Mouse (Mus musculus) ovary, postnatal 10 days (tissue): ENCODE measurements around the gene Rbpj.

Experiments used
- DNase-seq: peaks from one replicate; pipeline ENCODE4 v3.0.0; 2022; ENCODE audit warnings: low spot score

The Rbpj gene

GRCm38 (mm10) chr5:53590875-53591682, 125.1 kb downstream of the Rbpj start:
- DNase-seq: peak; percentile 11

- DNase-seq: no peak
These were observed 125.7 kb downstream of the Rbpj start for GRCm38 (mm10) chr5:53591683-53592050.

GRCm38 (mm10) chr5:53593080-53593688, 127.2 kb downstream of the Rbpj start:
- DNase-seq: no peak

- no peak for DNase-seq
These were observed 128.3 kb downstream of the Rbpj start for GRCm38 (mm10) chr5:53594274-53594673.

GRCm38 (mm10) chr5:53598510-53598909, 132.6 kb downstream of the Rbpj start:
- no peak for DNase-seq

- DNase-seq: no peak
These were observed 133.2 kb downstream of the Rbpj start for GRCm38 (mm10) chr5:53599116-53599515.

- DNase-seq: no peak
These were observed 136.2 kb downstream of the Rbpj start for GRCm38 (mm10) chr5:53602194-53602593.

GRCm38 (mm10) chr5:53605450-53605849, 139.5 kb downstream of the Rbpj start:
- no peak for DNase-seq

- no peak for DNase-seq
These were observed 141.5 kb downstream of the Rbpj start for GRCm38 (mm10) chr5:53607230-53607996.

GRCm38 (mm10) chr5:53618844-53619243, 152.9 kb downstream of the Rbpj start:
- DNase-seq: no peak

GRCm38 (mm10) chr5:53632026-53632425, 166.1 kb downstream of the Rbpj start:
- DNase-seq: no peak

- no peak for DNase-seq
These were observed 170.8 kb downstream of the Rbpj start for GRCm38 (mm10) chr5:53636795-53637194.

- DNase-seq: no peak
These were observed 171.3 kb downstream of the Rbpj start for GRCm38 (mm10) chr5:53637206-53637605.

GRCm38 (mm10) chr5:53638647-53639046, 172.7 kb downstream of the Rbpj start:
- DNase-seq: no peak

GRCm38 (mm10) chr5:53646669-53647068, 180.7 kb downstream of the Rbpj start:
- no peak for DNase-seq

GRCm38 (mm10) chr5:53647358-53647757, 181.4 kb downstream of the Rbpj start:
- DNase-seq: no peak

- DNase-seq: no peak
These were observed 190.6 kb downstream of the Rbpj start for GRCm38 (mm10) chr5:53656596-53656995.

- no peak for DNase-seq
These were observed 192.0 kb downstream of the Rbpj start for GRCm38 (mm10) chr5:53657925-53658324.

GRCm38 (mm10) chr5:53661508-53661907, 195.6 kb downstream of the Rbpj start:
- no peak for DNase-seq

GRCm38 (mm10) chr5:53662413-53662812, 196.5 kb downstream of the Rbpj start:
- DNase-seq: no peak

GRCm38 (mm10) chr5:53663665-53664064, 197.7 kb downstream of the Rbpj start:
- DNase-seq: no peak

- no peak for DNase-seq
These were observed 202.1 kb downstream of the Rbpj start for GRCm38 (mm10) chr5:53668021-53668420.
